Mouse (Mus musculus): ENCODE data around the gene Spop. TPM values are rescaled to one million over a fixed set of nuclear protein-coding genes. Genes with fewer than 3 reads are reported as not detected.

The Spop gene
- polyA plus RNA-seq, 1 experiment from 2014 or later, result 112 TPM

DNA sequence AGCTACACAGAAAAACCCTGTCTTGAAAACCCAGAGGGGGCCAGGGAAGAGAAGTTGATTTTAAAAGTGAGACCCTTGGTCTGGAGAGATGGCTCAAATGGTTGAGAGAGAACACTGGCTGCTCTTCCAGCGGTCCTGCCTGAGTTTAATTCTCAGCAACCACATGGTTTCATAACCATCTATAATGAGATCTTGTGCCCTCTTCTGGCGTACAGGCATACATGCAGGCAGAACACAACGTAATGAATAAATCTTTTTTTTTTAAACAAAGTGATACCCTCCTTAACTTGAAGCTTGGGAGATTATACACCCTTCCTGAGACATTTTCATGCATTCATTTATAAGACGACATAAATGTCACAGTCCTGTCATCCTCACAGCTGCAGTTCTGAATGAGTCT is 65.6 kb downstream of the Spop start:
- WGBS, result 81% methylated on average over 4 of the region's 4 CpGs
- H3K36me3 ChIP-seq (ENCODE audit: insufficient read depth), result peaks cover 47% of the 10 kb centered on the region

GRCm38 (mm10) chr11:95480662-95481061 is 66.8 kb downstream of the Spop start:
- no peaks in the 10 kb centered on the region for H3K27me3 ChIP-seq (ENCODE audit: insufficient read depth, low read length)
- WGBS, result 90% methylated on average over 4 of the region's 4 CpGs
- H3K4me1 ChIP-seq (ENCODE audit: insufficient read depth), result no peaks in the 10 kb centered on the region
- DNase-seq (no peak), ATAC-seq (ENCODE audit: insufficient read depth) (no peak)
- no peak for TF ChIP-seq CTCF (IDR thresholded peaks at IDR 0.05; ENCODE audit: low read depth)
- H3K4me3 ChIP-seq (ENCODE audit: low read depth, low read length), result no peak overlapping the region
- H3K36me3 ChIP-seq (ENCODE audit: insufficient read depth), result peaks cover 50% of the 10 kb centered on the region
- H3K9me3 ChIP-seq (ENCODE audit: low read depth, low read length), result no peaks in the 10 kb centered on the region
- H3K27ac ChIP-seq (ENCODE audit: low read depth), result no peak overlapping the region
- H3K4me2 ChIP-seq, result no peak overlapping the region
- H3K9ac ChIP-seq, result no peak overlapping the region

More for the DNA sequence above, 65.6 kb downstream of the Spop start:
- no peaks in the 10 kb centered on the region for H3K4me1 ChIP-seq (ENCODE audit: insufficient read depth)
- no peak overlapping the region for H3K9ac ChIP-seq
- no peak overlapping the region for H3K4me3 ChIP-seq (ENCODE audit: low read depth, low read length)
- no peak overlapping the region for H3K4me2 ChIP-seq
- no peak for ATAC-seq (ENCODE audit: insufficient read depth)
- DNase-seq, result peak; percentile 23
- H3K27ac ChIP-seq (ENCODE audit: low read depth), result no peak overlapping the region
- TF ChIP-seq CTCF (IDR thresholded peaks at IDR 0.05; ENCODE audit: low read depth), result peak; percentile 26; the same call in 1 of the 2 replicates
- no peaks in the 10 kb centered on the region for H3K27me3 ChIP-seq (ENCODE audit: insufficient read depth, low read length)
- no peaks in the 10 kb centered on the region for H3K9me3 ChIP-seq (ENCODE audit: low read depth, low read length)

DNA sequence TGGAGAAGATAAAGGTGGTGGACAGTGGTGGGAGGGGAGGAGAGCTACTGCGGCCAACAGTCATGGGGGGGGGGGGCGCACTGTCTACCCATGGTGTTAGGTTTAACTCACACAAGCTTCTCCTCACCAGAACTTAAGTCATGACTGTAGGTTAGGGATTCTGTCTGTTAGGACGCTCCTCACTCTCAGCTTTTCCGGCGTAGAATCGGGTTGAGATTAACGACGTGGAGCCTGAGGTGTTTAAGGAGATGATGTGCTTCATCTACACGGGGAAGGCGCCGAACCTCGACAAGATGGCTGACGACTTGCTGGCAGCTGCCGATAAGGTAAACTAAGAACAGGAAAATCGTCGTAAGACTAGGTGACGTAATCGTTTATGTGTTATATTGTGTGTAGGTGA is 71.8 kb downstream of the Spop start:
- WGBS, result 92% methylated on average over 18 of the region's 18 CpGs
- TF ChIP-seq CTCF (IDR thresholded peaks at IDR 0.05; ENCODE audit: low read depth), result no peak
- H3K4me1 ChIP-seq (ENCODE audit: insufficient read depth), result no peaks in the 10 kb centered on the region
- no peak for DNase-seq
- H3K4me3 ChIP-seq (ENCODE audit: low read depth, low read length), result no peak overlapping the region
- no peak overlapping the region for H3K27ac ChIP-seq (ENCODE audit: low read depth)
- H3K9me3 ChIP-seq (ENCODE audit: low read depth, low read length), result no peaks in the 10 kb centered on the region
- ATAC-seq (ENCODE audit: insufficient read depth), result no peak
- H3K9ac ChIP-seq, result no peak overlapping the region
- peaks cover 78% of the 10 kb centered on the region for H3K36me3 ChIP-seq (ENCODE audit: insufficient read depth)
- no peaks in the 10 kb centered on the region for H3K27me3 ChIP-seq (ENCODE audit: insufficient read depth, low read length)
- no peak overlapping the region for H3K4me2 ChIP-seq

DNA sequence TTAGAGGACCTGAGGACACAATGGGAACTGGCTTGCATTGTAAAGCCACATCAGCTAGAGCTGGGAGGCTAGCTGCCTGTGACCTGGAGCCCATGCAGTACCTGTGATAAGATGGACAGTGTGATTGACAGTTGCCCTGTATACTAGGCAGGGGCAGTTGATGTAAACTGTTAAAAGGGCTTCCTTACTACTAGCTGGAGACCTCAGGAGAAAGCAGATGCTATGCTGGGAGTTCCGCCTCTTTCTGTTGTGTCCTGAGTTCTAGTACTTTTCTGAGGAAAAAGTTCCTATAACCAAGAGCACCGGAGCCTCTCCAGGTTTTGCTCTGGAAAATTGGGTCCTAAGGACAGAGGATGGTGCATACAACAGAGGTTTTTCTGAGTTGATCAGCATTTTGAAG is 73.4 kb downstream of the Spop start:
- Histone ChIP-seq H3K27ac (ENCODE audit: low read depth) (no peak overlapping the region), H3K9me3 (ENCODE audit: low read depth, low read length) (no peaks in the 10 kb centered on the region), H3K4me3 (ENCODE audit: low read depth, low read length) (no peak overlapping the region), H3K27me3 (ENCODE audit: insufficient read depth, low read length) (no peaks in the 10 kb centered on the region), H3K4me2 (no peak overlapping the region), H3K9ac (no peak overlapping the region), H3K4me1 (ENCODE audit: insufficient read depth) (no peaks in the 10 kb centered on the region), H3K36me3 (ENCODE audit: insufficient read depth) (peaks cover 88% of the 10 kb centered on the region)
- DNase-seq (no peak), ATAC-seq (ENCODE audit: insufficient read depth) (no peak)
- 98% methylated on average over 2 of the region's 2 CpGs for WGBS
- no peak for TF ChIP-seq CTCF (IDR thresholded peaks at IDR 0.05; ENCODE audit: low read depth)

- Histone ChIP-seq H3K27ac (ENCODE audit: low read depth) (no peak overlapping the region), H3K9ac (no peak overlapping the region), H3K27me3 (ENCODE audit: insufficient read depth, low read length) (no peaks in the 10 kb centered on the region), H3K4me2 (no peak overlapping the region), H3K4me3 (ENCODE audit: low read depth, low read length) (no peak overlapping the region), H3K36me3 (ENCODE audit: insufficient read depth) (peaks cover 89% of the 10 kb centered on the region), H3K4me1 (ENCODE audit: insufficient read depth) (no peaks in the 10 kb centered on the region), H3K9me3 (ENCODE audit: low read depth, low read length) (no peaks in the 10 kb centered on the region)
- TF ChIP-seq CTCF (IDR thresholded peaks at IDR 0.05; ENCODE audit: low read depth), result no peak
- DNase-seq, result no peak
- 83% methylated on average over 14 of the region's 14 CpGs for WGBS
- ATAC-seq (ENCODE audit: insufficient read depth), result no peak
These were observed 76.2 kb downstream of the Spop start for GRCm38 (mm10) chr11:95490104-95490503.

DNA sequence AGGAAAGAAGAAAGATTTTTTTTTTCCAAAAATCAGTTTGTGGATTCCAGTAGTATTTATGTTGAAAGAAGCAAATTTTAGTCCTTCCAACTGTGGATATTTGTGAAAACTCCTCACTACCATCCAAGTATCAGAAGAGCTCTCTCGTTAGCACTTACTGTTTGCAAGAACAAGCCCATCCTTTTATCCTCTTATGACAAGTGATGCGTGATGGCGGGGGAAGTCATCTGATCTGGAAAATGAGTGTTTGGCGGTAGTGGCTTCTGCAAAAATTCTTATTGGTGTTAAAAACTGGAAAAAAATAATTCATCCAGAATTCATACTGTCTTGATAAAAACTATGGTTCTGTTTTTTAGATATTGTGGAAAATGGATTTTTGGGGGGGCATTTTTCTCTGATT is 78.4 kb downstream of the Spop start:
- no peaks in the 10 kb centered on the region for H3K27me3 ChIP-seq (ENCODE audit: insufficient read depth, low read length)

GRCm38 (mm10) chr11:95493010-95493409 is 79.1 kb downstream of the Spop start:
- DNase-seq (no peak), ATAC-seq (ENCODE audit: insufficient read depth) (no peak)
- TF ChIP-seq CTCF (IDR thresholded peaks at IDR 0.05; ENCODE audit: low read depth), result no peak
- H3K36me3 ChIP-seq (ENCODE audit: insufficient read depth), result peaks cover 81% of the 10 kb centered on the region
- H3K4me2 ChIP-seq, result no peak overlapping the region
- no peaks in the 10 kb centered on the region for H3K4me1 ChIP-seq (ENCODE audit: insufficient read depth)
- no peaks in the 10 kb centered on the region for H3K9me3 ChIP-seq (ENCODE audit: low read depth, low read length)
- no peak overlapping the region for H3K27ac ChIP-seq (ENCODE audit: low read depth)
- no peak overlapping the region for H3K9ac ChIP-seq
- H3K4me3 ChIP-seq (ENCODE audit: low read depth, low read length), result no peak overlapping the region
- 83% methylated on average over 4 of the region's 4 CpGs for WGBS
- H3K27me3 ChIP-seq (ENCODE audit: insufficient read depth, low read length), result no peaks in the 10 kb centered on the region

More for the DNA sequence above, 78.4 kb downstream of the Spop start:
- Histone ChIP-seq H3K27ac (ENCODE audit: low read depth) (no peak overlapping the region), H3K9me3 (ENCODE audit: low read depth, low read length) (no peaks in the 10 kb centered on the region), H3K4me1 (ENCODE audit: insufficient read depth) (no peaks in the 10 kb centered on the region), H3K36me3 (ENCODE audit: insufficient read depth) (peaks cover 81% of the 10 kb centered on the region), H3K4me3 (ENCODE audit: low read depth, low read length) (no peak overlapping the region), H3K9ac (no peak overlapping the region), H3K4me2 (no peak overlapping the region)
- ATAC-seq (ENCODE audit: insufficient read depth), result no peak
- WGBS, result 83% methylated on average over 4 of the region's 4 CpGs
- DNase-seq, result no peak
- TF ChIP-seq CTCF (IDR thresholded peaks at IDR 0.05; ENCODE audit: low read depth), result no peak

DNA sequence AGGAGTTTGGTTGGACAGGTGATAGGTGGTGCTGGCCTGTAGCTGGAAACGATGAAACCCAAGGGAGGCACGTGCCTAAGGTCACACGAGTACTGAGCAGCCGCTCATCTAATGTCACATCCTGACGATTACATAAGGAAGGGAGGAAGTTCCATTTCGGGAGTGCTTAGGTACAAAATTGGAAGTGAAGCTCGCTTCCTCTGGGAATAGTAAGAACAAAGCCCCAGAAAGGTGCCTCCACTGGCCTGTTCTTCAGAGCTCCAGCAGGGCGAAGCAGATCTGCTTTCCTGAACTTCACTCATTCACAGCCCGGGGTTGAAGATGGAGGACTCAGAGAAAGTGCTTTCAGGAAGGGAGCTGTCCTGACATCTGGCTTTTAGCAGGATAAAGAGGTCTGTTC is 80.1 kb downstream of the Spop start:
- Histone ChIP-seq H3K9me3 (ENCODE audit: low read depth, low read length) (no peaks in the 10 kb centered on the region), H3K4me3 (ENCODE audit: low read depth, low read length) (no peak overlapping the region), H3K9ac (no peak overlapping the region), H3K4me2 (no peak overlapping the region), H3K27me3 (ENCODE audit: insufficient read depth, low read length) (no peaks in the 10 kb centered on the region), H3K27ac (ENCODE audit: low read depth) (no peak overlapping the region), H3K36me3 (ENCODE audit: insufficient read depth) (peaks cover 74% of the 10 kb centered on the region), H3K4me1 (ENCODE audit: insufficient read depth) (no peaks in the 10 kb centered on the region)
- 77% methylated on average over 9 of the region's 9 CpGs for WGBS
- no peak for ATAC-seq (ENCODE audit: insufficient read depth)
- no peak for DNase-seq
- TF ChIP-seq CTCF (IDR thresholded peaks at IDR 0.05; ENCODE audit: low read depth), result no peak
